In the genomic region with DNA sequence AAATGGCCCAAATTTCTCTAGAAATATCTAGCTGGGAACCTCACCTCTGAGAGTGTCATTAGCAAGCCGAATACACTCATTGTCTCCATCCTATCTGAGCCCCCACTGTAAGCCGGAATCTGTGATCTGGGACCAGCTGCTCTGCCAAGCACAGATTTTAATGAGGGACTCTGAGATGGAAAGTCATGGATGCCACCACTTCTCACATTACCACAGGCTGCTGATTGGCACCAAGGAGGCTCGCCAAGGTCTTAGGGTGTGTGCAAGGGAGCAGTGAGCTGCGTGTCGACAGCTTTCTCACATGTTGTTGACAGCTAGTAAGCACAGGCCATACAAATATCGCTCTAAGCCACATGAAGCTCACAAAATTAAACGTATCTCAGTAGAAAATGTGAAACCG, we compare ENCODE assay signal across 28 mouse cellular contexts.
A peak's percentile ranks its signal among the peaks of the same experiment; 100 is the strongest.
DNase-seq lines count a peak whose midpoint lies in the region; ATAC-seq lines count a peak whose summit lies in the region.
"Had no signal": no experiment of that assay in that cellular context is flagged by ENCODE, and none has a peak within 500 bp of the region (broad histone marks: within the 10 kb centered on the region; RNA-seq: fewer than 3 reads in every experiment).

No protein-coding gene starts in this region.

- peak; percentile 95 for ATAC-seq in forebrain, embryonic 13.5 days
- peak; percentile 50; the same call in 1 of the 2 replicates for ATAC-seq in midbrain, embryonic 15.5 days (replicated peaks)
- no peak for ATAC-seq in midbrain, embryonic 13.5 days
- ATAC-seq in forebrain, embryonic 15.5 days (replicated peaks): peak; percentile 94
- ATAC-seq: intestine, postnatal 0 days; liver, postnatal 0 days; lung, postnatal 0 days had no signal

- H3K9me3 ChIP-seq in forebrain, embryonic 13.5 days (replicated peaks): no peaks in the 10 kb centered on the region
- no peaks in the 10 kb centered on the region for H3K9me3 ChIP-seq in forebrain, embryonic 10.5 days
- H3K9me3 ChIP-seq in midbrain, embryonic 15.5 days: no peaks in the 10 kb centered on the region
- no peaks in the 10 kb centered on the region for H3K9me3 ChIP-seq in midbrain, embryonic 13.5 days
- no peaks in the 10 kb centered on the region for H3K9me3 ChIP-seq in forebrain, embryonic 15.5 days
- H3K9me3 ChIP-seq: embryonic facial prominence, embryonic 13.5 days; G1E; hindbrain, embryonic 10.5 days; kidney, embryonic 15.5 days; limb, embryonic 12.5 days; midbrain, embryonic 12.5 days had no signal

- no peaks in the 10 kb centered on the region for H3K36me3 ChIP-seq in forebrain, embryonic 13.5 days (ENCODE audit: poor library complexity, severe bottlenecking)
- no peaks in the 10 kb centered on the region for H3K36me3 ChIP-seq in forebrain, embryonic 10.5 days (replicated peaks)
- H3K36me3 ChIP-seq in midbrain, embryonic 15.5 days (replicated peaks): no peaks in the 10 kb centered on the region
- no peaks in the 10 kb centered on the region for H3K36me3 ChIP-seq in midbrain, embryonic 13.5 days
- H3K36me3 ChIP-seq in forebrain, embryonic 15.5 days: no peaks in the 10 kb centered on the region
- H3K36me3 ChIP-seq: embryonic facial prominence, embryonic 13.5 days; G1E; hindbrain, embryonic 10.5 days; kidney, embryonic 15.5 days; limb, embryonic 12.5 days; midbrain, embryonic 12.5 days had no signal

- no peak for DNase-seq in forebrain, embryonic 10.5 days (ENCODE audit: extremely low spot score, low spot score)
- DNase-seq in adipocyte (ENCODE audit: low spot score): peak; percentile 5
- no peak for DNase-seq in lung, postnatal 10 days
- DNase-seq in T-cell, adult 2 months (ENCODE audit: low spot score): no peak
- DNase-seq: adrenal gland, postnatal 14 days; B cell, adult 2 months; cerebellum, adult 11 months; cerebellum, postnatal 14 days; heart, postnatal 10 days; kidney, postnatal 36 days; liver, postnatal 0 days; right cerebral cortex, postnatal 25 days; spleen, adult 18-20 months had no signal

- H3K4me2 ChIP-seq in forebrain, embryonic 13.5 days: no peak overlapping the region
- no peak overlapping the region for H3K4me2 ChIP-seq in midbrain, embryonic 15.5 days
- no peak overlapping the region for H3K4me2 ChIP-seq in midbrain, embryonic 13.5 days (replicated peaks)
- no peak overlapping the region for H3K4me2 ChIP-seq in forebrain, embryonic 15.5 days (replicated peaks)
- H3K4me2 ChIP-seq: embryonic facial prominence, embryonic 13.5 days; heart, embryonic 11.5 days; kidney, embryonic 15.5 days; limb, embryonic 12.5 days; liver, embryonic 11.5 days; midbrain, embryonic 12.5 days had no signal

- H3K9ac ChIP-seq in forebrain, embryonic 13.5 days: no peak overlapping the region
- H3K9ac ChIP-seq in midbrain, embryonic 15.5 days: no peak overlapping the region
- H3K9ac ChIP-seq in midbrain, embryonic 13.5 days (replicated peaks): no peak overlapping the region
- H3K9ac ChIP-seq in forebrain, embryonic 15.5 days (replicated peaks): no peak overlapping the region
- H3K9ac ChIP-seq: embryonic facial prominence, embryonic 13.5 days; kidney, embryonic 15.5 days; limb, embryonic 12.5 days; liver, postnatal 0 days; midbrain, embryonic 12.5 days had no signal

- WGBS in forebrain, embryonic 13.5 days: 53% methylated on average over 8 of the region's 8 CpGs
- WGBS in forebrain, embryonic 10.5 days: 85% methylated on average over 8 of the region's 8 CpGs
- WGBS in midbrain, embryonic 15.5 days: 73% methylated on average over 8 of the region's 8 CpGs
- WGBS in midbrain, embryonic 13.5 days: 78% methylated on average over 8 of the region's 8 CpGs
- WGBS in forebrain, embryonic 15.5 days: 35% methylated on average over 8 of the region's 8 CpGs

- H3K4me3 ChIP-seq in forebrain, embryonic 13.5 days: no peak overlapping the region
- no peak overlapping the region for H3K4me3 ChIP-seq in forebrain, embryonic 10.5 days
- H3K4me3 ChIP-seq in midbrain, embryonic 15.5 days: no peak overlapping the region
- H3K4me3 ChIP-seq in midbrain, embryonic 13.5 days (replicated peaks): no peak overlapping the region
- H3K4me3 ChIP-seq in forebrain, embryonic 15.5 days: no peak overlapping the region
- H3K4me3 ChIP-seq: embryonic facial prominence, embryonic 13.5 days; hindbrain, embryonic 10.5 days; kidney, embryonic 15.5 days; limb, embryonic 12.5 days; midbrain, embryonic 12.5 days had no signal

- no peak overlapping the region for H3K27ac ChIP-seq in forebrain, embryonic 13.5 days
- H3K27ac ChIP-seq in forebrain, embryonic 10.5 days: no peak overlapping the region
- H3K27ac ChIP-seq in midbrain, embryonic 15.5 days: no peak overlapping the region
- no peak overlapping the region for H3K27ac ChIP-seq in midbrain, embryonic 13.5 days
- no peak overlapping the region for H3K27ac ChIP-seq in forebrain, embryonic 15.5 days (replicated peaks)
- H3K27ac ChIP-seq: embryonic facial prominence, embryonic 13.5 days; hindbrain, embryonic 10.5 days; kidney, embryonic 15.5 days; limb, embryonic 12.5 days; midbrain, embryonic 12.5 days had no signal

- H3K27me3 ChIP-seq in forebrain, embryonic 13.5 days: no peaks in the 10 kb centered on the region
- H3K27me3 ChIP-seq in forebrain, embryonic 10.5 days (ENCODE audit: poor library complexity, severe bottlenecking): no peaks in the 10 kb centered on the region
- H3K27me3 ChIP-seq in midbrain, embryonic 15.5 days (replicated peaks): no peaks in the 10 kb centered on the region
- H3K27me3 ChIP-seq in midbrain, embryonic 13.5 days: no peaks in the 10 kb centered on the region
- H3K27me3 ChIP-seq in forebrain, embryonic 15.5 days: no peaks in the 10 kb centered on the region
- H3K27me3 ChIP-seq: CH12.LX; kidney, embryonic 15.5 days; limb, embryonic 12.5 days; midbrain, embryonic 12.5 days had no signal

- no peaks in the 10 kb centered on the region for H3K4me1 ChIP-seq in forebrain, embryonic 13.5 days
- H3K4me1 ChIP-seq in forebrain, embryonic 10.5 days: no peaks in the 10 kb centered on the region
- H3K4me1 ChIP-seq in midbrain, embryonic 15.5 days: no peaks in the 10 kb centered on the region
- H3K4me1 ChIP-seq in midbrain, embryonic 13.5 days (replicated peaks): no peaks in the 10 kb centered on the region
- H3K4me1 ChIP-seq in forebrain, embryonic 15.5 days: 0 out of 2 replicates have a peak, but pooled peaks cover 3% of the 10 kb centered on the region
- H3K4me1 ChIP-seq: hindbrain, embryonic 10.5 days; kidney, embryonic 15.5 days; limb, embryonic 12.5 days; midbrain, embryonic 12.5 days had no signal
